Mouse (Mus musculus) small intestine, adult 2 months (tissue): ENCODE measurements around the gene Rbm34. TPM values are rescaled to one million over a fixed set of nuclear protein-coding genes. Genes with fewer than 3 reads are reported as not detected.

Source experiments
- H3K27ac ChIP-seq: fragments of 200-500 bp; 2 replicates; pipeline ENCODE4 v1.5.1; 2012; ENCODE audit warnings: low read depth, low read length, control low read depth, inconsistent platforms; ENCODE audit not compliant: insufficient read depth
- H3K27me3 ChIP-seq: fragments of 200-500 bp; 2 replicates; pipeline ENCODE4 v1.6.1; 2012; ENCODE audit warnings: mild to moderate bottlenecking, moderate library complexity, low read length, inconsistent platforms; ENCODE audit not compliant: control insufficient read depth, insufficient read depth
- H3K36me3 ChIP-seq: fragments of 200-500 bp; 2 replicates; pipeline ENCODE4 v1.6.1; 2012; ENCODE audit warnings: mild to moderate bottlenecking, low read length, control low read depth, inconsistent platforms; ENCODE audit not compliant: control insufficient read depth, insufficient read depth
- H3K4me1 ChIP-seq: fragments of 200-500 bp; 2 replicates; pipeline ENCODE4 v1.6.1; 2012; ENCODE audit warnings: low read length, inconsistent platforms, mixed read lengths; ENCODE audit not compliant: control insufficient read depth, insufficient read depth, insufficient read length
- H3K4me3 ChIP-seq: fragments of 200-500 bp; 2 replicates; pipeline ENCODE4 v1.5.1; 2012; ENCODE audit warnings: low read depth, mild to moderate bottlenecking, control low read depth, inconsistent platforms, low read length, moderate library complexity
- CTCF ChIP-seq: fragments of 200-500 bp; IDR thresholded peaks from 2 replicates; pipeline ENCODE4 v1.5.1; 2012; ENCODE audit warnings: low read depth, mild to moderate bottlenecking, control low read depth, inconsistent platforms, low read length, moderate library complexity, mixed read lengths; ENCODE audit not compliant: insufficient replicate concordance, insufficient read length; ENCODE audit errors: extremely low read depth
- POLR2A ChIP-seq: fragments of 200-500 bp; IDR thresholded peaks from 2 replicates; pipeline ENCODE4 v1.6.1; 2012; ENCODE audit warnings: low read depth, mild to moderate bottlenecking, control low read depth, inconsistent platforms, low read length, moderate library complexity
- WGBS: fragments of 180-500 bp; shearing (Covaris S2); methylation state at CpG from one replicate; pipeline ENCODE4 v1.1.7; 2018; 5-methylcytosine and 5-hydroxymethylcytosine counted together
- polyA plus RNA-seq: library from polyadenylated mRNA; depleted of rRNA; stranded (reverse); fragments of >200 nt; gene quantifications from 2 replicates; pipeline ENCODE4 v1.2.3, GENCODE M21; 2012

Rbm34 gene
- polyA plus RNA-seq, 1 experiment = 2.6 TPM

DNA sequence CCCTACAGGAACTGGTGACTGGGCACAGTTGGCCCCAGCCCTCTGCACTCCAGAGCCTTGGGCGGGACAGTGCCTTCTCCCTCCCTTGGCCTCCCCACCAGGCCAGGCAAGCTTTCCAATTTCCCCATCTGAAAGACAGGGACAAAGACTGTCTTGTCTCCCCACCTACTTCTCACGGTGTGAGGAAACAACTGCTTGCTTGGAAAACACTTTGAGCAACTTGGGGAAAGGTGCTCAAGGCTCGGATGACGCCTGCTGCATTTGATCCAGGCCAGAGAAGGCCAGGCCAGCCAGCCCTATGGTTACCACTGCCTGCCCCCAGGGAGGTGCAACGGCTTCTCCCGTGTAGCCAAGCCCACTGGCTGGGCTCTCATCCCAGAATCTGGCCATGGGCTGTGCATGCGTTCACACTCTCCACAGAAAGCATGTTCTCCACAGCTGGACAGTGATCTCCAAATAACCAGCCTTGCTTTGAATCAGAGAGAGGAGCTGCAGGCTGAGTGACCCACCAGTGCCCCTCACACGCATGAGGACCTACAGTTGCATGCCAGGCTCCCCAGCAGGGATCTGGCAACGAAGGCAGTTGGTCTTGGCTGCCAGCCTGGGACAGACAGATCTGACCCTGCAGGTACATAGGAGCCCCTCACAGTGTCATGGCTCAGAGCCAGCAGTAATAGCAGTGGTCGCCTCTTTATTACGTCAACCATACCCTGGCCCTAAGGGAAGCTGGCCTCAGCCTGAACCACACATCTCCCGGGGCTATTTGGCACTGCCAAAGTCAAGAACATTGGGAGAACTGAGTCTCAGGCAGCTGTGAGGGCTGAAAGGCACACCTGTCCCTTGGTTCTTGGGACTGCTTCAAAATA, 57.4 kb downstream of the Rbm34 start:
- TF ChIP-seq CTCF (no peak), POLR2A (no peak)
- no peaks in the 10 kb centered on the region for H3K27me3 ChIP-seq
- peaks cover 21% of the 10 kb centered on the region for H3K4me1 ChIP-seq
- 23% methylated on average over 12 of the region's 12 CpGs for WGBS
- no peak overlapping the region for H3K4me3 ChIP-seq
- H3K27ac ChIP-seq = peak overlapping the region; percentile 21
- no peaks in the 10 kb centered on the region for H3K36me3 ChIP-seq

- WGBS = 21% methylated on average over 10 of the region's 10 CpGs
- peaks cover 31% of the 10 kb centered on the region for H3K4me1 ChIP-seq
- no peak overlapping the region for H3K4me3 ChIP-seq
These were observed 61.5 kb downstream of the Rbm34 start for GRCm38 (mm10) chr8:126909371-126909802.

GRCm38 (mm10) chr8:126908805-126909204, 62.1 kb downstream of the Rbm34 start:
- TF ChIP-seq POLR2A (no peak), CTCF (peak; percentile 3; the same call in 1 of the 2 replicates)
- 26% methylated on average over 6 of the region's 6 CpGs for WGBS
- Histone ChIP-seq H3K27ac (peak overlapping the region; percentile 2; the same call in 1 of the 2 replicates), H3K4me1 (peaks cover 36% of the 10 kb centered on the region), H3K36me3 (no peaks in the 10 kb centered on the region), H3K27me3 (no peaks in the 10 kb centered on the region), H3K4me3 (no peak overlapping the region)

More at GRCm38 (mm10) chr8:126909371-126909802, 61.5 kb downstream of the Rbm34 start:
- TF ChIP-seq POLR2A (no peak), CTCF (no peak; the same call in 1 of the 2 replicates)
- peak overlapping the region; percentile 10; the same call in 1 of the 2 replicates for H3K27ac ChIP-seq
- no peaks in the 10 kb centered on the region for H3K27me3 ChIP-seq
- no peaks in the 10 kb centered on the region for H3K36me3 ChIP-seq

DNA sequence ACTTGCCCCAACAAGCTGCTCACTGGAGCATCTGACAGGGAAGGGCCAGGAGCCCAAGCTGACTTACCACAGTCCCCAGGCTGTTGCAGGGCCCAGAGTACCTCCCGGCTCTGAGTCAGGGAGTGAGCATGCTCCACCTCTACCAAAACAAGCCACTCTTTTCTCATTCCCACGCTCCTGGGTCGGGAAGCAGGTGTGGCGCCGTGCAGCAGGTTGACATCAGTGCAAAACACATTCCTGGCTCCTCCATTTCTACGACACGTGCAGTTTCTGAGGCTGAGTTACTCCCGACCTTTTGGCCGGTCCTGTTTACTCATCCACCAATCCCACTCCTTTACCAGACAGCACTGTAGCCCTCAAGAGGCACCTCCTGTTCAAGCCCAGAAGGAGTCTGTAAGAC, 62.9 kb downstream of the Rbm34 start:
- 33% methylated on average over 9 of the region's 9 CpGs for WGBS
- no peak overlapping the region for H3K27ac ChIP-seq
- no peak for TF ChIP-seq POLR2A
- TF ChIP-seq CTCF = no peak

GRCm38 (mm10) chr8:126907374-126907773, 63.5 kb downstream of the Rbm34 start:
- Histone ChIP-seq H3K4me1 (peaks cover 36% of the 10 kb centered on the region; the same call in 1 of the 2 replicates), H3K36me3 (no peaks in the 10 kb centered on the region), H3K27me3 (no peaks in the 10 kb centered on the region), H3K27ac (no peak overlapping the region), H3K4me3 (no peak overlapping the region)
- 86% methylated on average over 3 of the region's 3 CpGs for WGBS
- TF ChIP-seq CTCF = no peak

More for the DNA sequence above, 62.9 kb downstream of the Rbm34 start:
- Histone ChIP-seq H3K27me3 (no peaks in the 10 kb centered on the region), H3K36me3 (no peaks in the 10 kb centered on the region), H3K4me1 (peaks cover 32% of the 10 kb centered on the region; the same call in 1 of the 2 replicates), H3K4me3 (no peak overlapping the region)

DNA sequence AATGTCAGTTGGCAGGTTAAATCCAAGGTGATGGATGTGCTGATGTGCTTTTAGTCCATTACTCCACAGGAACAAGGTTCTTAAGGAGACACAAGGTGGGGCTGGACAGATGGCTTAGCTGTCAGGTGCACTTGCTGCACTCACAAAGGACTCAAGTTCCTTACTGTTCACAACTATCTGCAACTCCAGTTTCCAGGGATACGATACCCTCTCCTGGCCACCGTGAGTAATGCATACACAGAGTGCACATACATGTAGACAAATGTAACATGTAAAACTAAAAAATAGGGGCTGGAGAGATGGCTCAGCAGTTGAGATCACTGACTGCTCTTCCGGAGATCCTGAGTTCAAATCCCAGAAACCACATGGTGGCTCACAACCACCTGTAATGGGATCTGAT, 65.5 kb downstream of the Rbm34 start:
- no peak overlapping the region for H3K27ac ChIP-seq
- 91% methylated on average over 3 of the region's 3 CpGs for WGBS
- no peak overlapping the region for H3K4me3 ChIP-seq

DNA sequence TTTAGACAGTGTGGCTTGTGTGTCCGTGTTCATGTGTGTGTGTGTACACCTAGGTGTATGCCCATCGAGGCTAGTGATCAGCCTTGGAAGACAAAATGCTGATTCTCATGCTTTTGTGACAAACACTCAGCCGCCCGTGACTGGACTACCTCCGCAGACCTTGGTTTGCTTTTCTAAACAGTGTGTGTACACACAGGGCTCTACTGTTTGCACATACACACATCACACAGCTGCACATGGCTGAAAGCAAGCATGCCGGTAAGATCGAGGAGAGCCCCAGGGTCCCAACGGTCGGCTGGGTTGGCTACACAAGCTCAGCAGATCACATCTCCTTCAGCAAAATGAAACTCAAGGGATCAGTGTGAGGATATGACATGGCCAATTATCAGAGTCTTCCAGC, 66.9 kb downstream of the Rbm34 start:
- Histone ChIP-seq H3K36me3 (no peaks in the 10 kb centered on the region), H3K4me3 (no peak overlapping the region), H3K4me1 (peaks cover 42% of the 10 kb centered on the region), H3K27me3 (no peaks in the 10 kb centered on the region), H3K27ac (peak overlapping the region; percentile 91)
- 48% methylated on average over 9 of the region's 9 CpGs for WGBS
- TF ChIP-seq CTCF (no peak), POLR2A (no peak)

More for the DNA sequence above, 65.5 kb downstream of the Rbm34 start:
- Histone ChIP-seq H3K27me3 (no peaks in the 10 kb centered on the region), H3K4me1 (peaks cover 45% of the 10 kb centered on the region), H3K36me3 (no peaks in the 10 kb centered on the region)
- no peak for TF ChIP-seq CTCF
- no peak for TF ChIP-seq POLR2A
